Mouse (Mus musculus) embryo, embryonic 11 days (tissue): ENCODE results near the gene 6820408C15Rik.
A peak's percentile ranks its signal among the peaks of the same experiment; 100 is the strongest.

Experiments used
- DNase-seq: peaks from one replicate; pipeline ENCODE4 v3.0.0-alpha.2; 2015

Gene 6820408C15Rik

GRCm38 (mm10) chr2:152415287-152415686 lies at the start of gene 6820408C15Rik:
TSS of gene 6820408C15Rik (plus strand) at chr2:152415587.
- DNase-seq: no peak

- DNase-seq: no peak
These were observed 47.5 kb upstream of the 6820408C15Rik start for GRCm38 (mm10) chr2:152367917-152368316.

GRCm38 (mm10) chr2:152368532-152369140 lies 46.8 kb upstream of the 6820408C15Rik start:
- peak; percentile 77 for DNase-seq

- DNase-seq: no peak
These were observed 43.3 kb upstream of the 6820408C15Rik start for GRCm38 (mm10) chr2:152372104-152372503.

- no peak for DNase-seq
These were observed 42.7 kb upstream of the 6820408C15Rik start for GRCm38 (mm10) chr2:152372661-152373060.

GRCm38 (mm10) chr2:152373547-152373946 lies 41.8 kb upstream of the 6820408C15Rik start:
- DNase-seq: no peak

GRCm38 (mm10) chr2:152375652-152376344 lies 39.6 kb upstream of the 6820408C15Rik start:
- DNase-seq: peak; percentile 76

GRCm38 (mm10) chr2:152376345-152376741 lies 39.0 kb upstream of the 6820408C15Rik start, which contains the start of gene Nrsn2:
TSS of gene Nrsn2 (minus strand) at chr2:152376638.
- DNase-seq: peak; percentile 57

- DNase-seq: no peak
These were observed 31.2 kb upstream of the 6820408C15Rik start for GRCm38 (mm10) chr2:152384191-152384590.

- peak; percentile 79 for DNase-seq
These were observed 22.6 kb upstream of the 6820408C15Rik start for GRCm38 (mm10) chr2:152392786-152393185.

- DNase-seq: no peak
These were observed 22.0 kb upstream of the 6820408C15Rik start for GRCm38 (mm10) chr2:152393225-152394017.

- no peak for DNase-seq
These were observed 20.0 kb upstream of the 6820408C15Rik start for GRCm38 (mm10) chr2:152395271-152395920.

- peak; percentile 98 for DNase-seq
These were observed 19.0 kb upstream of the 6820408C15Rik start for GRCm38 (mm10) chr2:152396110-152397003.

- DNase-seq: peak; percentile 87
These were observed 18.3 kb upstream of the 6820408C15Rik start for GRCm38 (mm10) chr2:152397004-152397589.

GRCm38 (mm10) chr2:152397680-152398435 lies 17.5 kb upstream of the 6820408C15Rik start, which contains the start of gene Sox12:
TSS of gene Sox12 (minus strand) at chr2:152398063.
- DNase-seq: peak; percentile 98

GRCm38 (mm10) chr2:152398691-152399090 lies 16.7 kb upstream of the 6820408C15Rik start:
- peak; percentile 97 for DNase-seq

- no peak for DNase-seq
These were observed 16.3 kb upstream of the 6820408C15Rik start for GRCm38 (mm10) chr2:152399122-152399542.

GRCm38 (mm10) chr2:152406126-152406525 lies 9.3 kb upstream of the 6820408C15Rik start:
- DNase-seq: peak; percentile 98

GRCm38 (mm10) chr2:152409781-152410180 lies 5.6 kb upstream of the 6820408C15Rik start:
- no peak for DNase-seq

GRCm38 (mm10) chr2:152410971-152411371 lies 4.4 kb upstream of the 6820408C15Rik start:
- DNase-seq: peak; percentile 97
